Mouse (Mus musculus) lung, postnatal 0 days (tissue): ENCODE measurements around the gene Dok5. TPM values are rescaled to one million over a fixed set of nuclear protein-coding genes. Genes with fewer than 3 reads are reported as not detected.

ENCODE experiments used
- ATAC-seq: fragments of 200-750 bp; cut with Nextera tagmentation; 2 replicates; pipeline ENCODE4 v1.8.0; 2017; ENCODE audit warnings: moderate library complexity
- DNase-seq: peaks from one replicate; pipeline ENCODE4 v3.0.0-alpha.2; 2016; ENCODE audit warnings: low spot score
- H3K27ac ChIP-seq: fragments of 300-500 bp; sonication (generic); 2 replicates; pipeline ENCODE4 v1.5.1; 2014; ENCODE audit warnings: antibody characterized with exemption, mild to moderate bottlenecking, low read length, mixed read lengths
- H3K27me3 ChIP-seq: fragments of 300-500 bp; sonication (generic); replicated peaks from 2 replicates; pipeline ENCODE4 v1.6.1; 2014; ENCODE audit warnings: low read length, mixed read lengths; ENCODE audit not compliant: insufficient read depth
- H3K36me3 ChIP-seq: fragments of 300-500 bp; sonication (generic); 2 replicates; pipeline ENCODE4 v1.6.1; 2014; ENCODE audit warnings: low read length, mixed read lengths; ENCODE audit not compliant: insufficient read depth
- H3K4me1 ChIP-seq: fragments of 300-500 bp; sonication (generic); 2 replicates; pipeline ENCODE4 v1.6.1; 2014; ENCODE audit warnings: antibody characterized with exemption, low read depth, low read length, mixed read lengths; ENCODE audit not compliant: insufficient read depth
- H3K4me2 ChIP-seq: fragments of 300-500 bp; sonication (generic); replicated peaks from 2 replicates; pipeline ENCODE4 v1.6.1; 2014; ENCODE audit warnings: low read depth, mild to moderate bottlenecking, low read length, moderate library complexity, mixed read lengths
- H3K4me3 ChIP-seq: fragments of 300-500 bp; sonication (generic); 2 replicates; pipeline ENCODE4 v1.5.1; 2014; ENCODE audit warnings: low read depth, low read length
- H3K9ac ChIP-seq: fragments of 300-500 bp; sonication (generic); replicated peaks from 2 replicates; pipeline ENCODE4 v1.6.1; 2014; ENCODE audit warnings: low read depth, mild to moderate bottlenecking
- H3K9me3 ChIP-seq: fragments of 300-500 bp; sonication (generic); 2 replicates; pipeline ENCODE4 v1.6.1; 2016; ENCODE audit warnings: low read length, mixed read lengths
- CTCF ChIP-seq: IDR thresholded peaks from 2 replicates; pipeline ENCODE4 v1.5.1; 2016; ENCODE audit warnings: antibody characterized with exemption, mild to moderate bottlenecking
- EP300 ChIP-seq: IDR thresholded peaks from 2 replicates; pipeline ENCODE4 v1.6.1; 2016; ENCODE audit warnings: antibody characterized with exemption, mild to moderate bottlenecking, control low read depth
- WGBS: fragments of 180-500 bp; shearing (Covaris S2); extraction: QIAGEN DNeasy Blood & Tissue Kit; methylation state at CpG from one replicate; pipeline ENCODE4 v1.1.7; 2014; 5-methylcytosine and 5-hydroxymethylcytosine counted together
- polyA plus RNA-seq: library from polyadenylated mRNA; unstranded; fragments of >200 nt; fragmentation: Nextera tagmentation; extraction: Ambion mirVana; gene quantifications from 2 replicates; pipeline ENCODE4 v1.2.1, GENCODE M21; 2015

Dok5 gene
- polyA plus RNA-seq, 1 experiment from 2014 or later = 0.55 TPM

GRCm38 (mm10) chr2:170767243-170767642, 35.6 kb downstream of the Dok5 start:
- H3K9ac ChIP-seq = no peak overlapping the region
- no peaks in the 10 kb centered on the region for H3K36me3 ChIP-seq
- no peak overlapping the region for H3K4me3 ChIP-seq
- no peak overlapping the region for H3K27ac ChIP-seq
- 60% methylated on average over 8 of the region's 8 CpGs for WGBS
- no peaks in the 10 kb centered on the region for H3K4me1 ChIP-seq
- H3K27me3 ChIP-seq = no peaks in the 10 kb centered on the region
- no peak for ATAC-seq
- no peaks in the 10 kb centered on the region for H3K9me3 ChIP-seq
- H3K4me2 ChIP-seq = no peak overlapping the region
- no peak for TF ChIP-seq CTCF
- TF ChIP-seq EP300 = no peak
- no peak for DNase-seq

- Histone ChIP-seq H3K36me3 (no peaks in the 10 kb centered on the region), H3K4me1 (no peaks in the 10 kb centered on the region), H3K9ac (no peak overlapping the region), H3K27me3 (no peaks in the 10 kb centered on the region), H3K4me2 (no peak overlapping the region), H3K4me3 (no peak overlapping the region), H3K9me3 (no peaks in the 10 kb centered on the region), H3K27ac (no peak overlapping the region)
- ATAC-seq (peak; percentile 21; the same call in 1 of the 2 replicates), DNase-seq (peak; percentile 8)
- no peak for TF ChIP-seq CTCF
- no peak for TF ChIP-seq EP300
- 51% methylated on average over 6 of the region's 6 CpGs for WGBS
These were observed 37.1 kb downstream of the Dok5 start for GRCm38 (mm10) chr2:170768699-170769098.

GRCm38 (mm10) chr2:170771555-170771954, 39.9 kb downstream of the Dok5 start:
- H3K27ac ChIP-seq = no peak overlapping the region
- DNase-seq (no peak), ATAC-seq (no peak)
- H3K4me3 ChIP-seq = no peak overlapping the region
- no peaks in the 10 kb centered on the region for H3K9me3 ChIP-seq
- TF ChIP-seq CTCF (no peak), EP300 (no peak)
- no peak overlapping the region for H3K9ac ChIP-seq
- no peaks in the 10 kb centered on the region for H3K36me3 ChIP-seq
- no peak overlapping the region for H3K4me2 ChIP-seq
- H3K27me3 ChIP-seq = no peaks in the 10 kb centered on the region
- H3K4me1 ChIP-seq = no peaks in the 10 kb centered on the region
- WGBS = 0% methylated on average over 1 of the region's 1 CpGs

- WGBS = 20% methylated on average over 19 of the region's 19 CpGs
- H3K9me3 ChIP-seq = no peaks in the 10 kb centered on the region
- TF ChIP-seq CTCF (no peak), EP300 (no peak)
- no peak overlapping the region for H3K4me2 ChIP-seq
- H3K27me3 ChIP-seq = no peaks in the 10 kb centered on the region
- no peak overlapping the region for H3K4me3 ChIP-seq
- H3K36me3 ChIP-seq = no peaks in the 10 kb centered on the region
- ATAC-seq = no peak
- H3K4me1 ChIP-seq = no peaks in the 10 kb centered on the region
- DNase-seq = no peak
- H3K27ac ChIP-seq = no peak overlapping the region
- H3K9ac ChIP-seq = no peak overlapping the region
These were observed 40.7 kb downstream of the Dok5 start for GRCm38 (mm10) chr2:170772126-170772884.

- H3K4me3 ChIP-seq = no peak overlapping the region
- H3K9me3 ChIP-seq = no peaks in the 10 kb centered on the region
- TF ChIP-seq EP300 = no peak
- no peak for TF ChIP-seq CTCF
- no peak for DNase-seq
- H3K4me2 ChIP-seq = no peak overlapping the region
- H3K4me1 ChIP-seq = no peaks in the 10 kb centered on the region
- no peaks in the 10 kb centered on the region for H3K27me3 ChIP-seq
- H3K27ac ChIP-seq = no peak overlapping the region
- H3K36me3 ChIP-seq = no peaks in the 10 kb centered on the region
- 58% methylated on average over 8 of the region's 8 CpGs for WGBS
- no peak overlapping the region for H3K9ac ChIP-seq
- no peak for ATAC-seq
These were observed 41.3 kb downstream of the Dok5 start for GRCm38 (mm10) chr2:170772885-170773270.

- DNase-seq (no peak), ATAC-seq (no peak)
- H3K4me2 ChIP-seq = no peak overlapping the region
- no peak overlapping the region for H3K27ac ChIP-seq
- TF ChIP-seq CTCF (no peak), EP300 (no peak)
- no peaks in the 10 kb centered on the region for H3K4me1 ChIP-seq
- H3K36me3 ChIP-seq = no peaks in the 10 kb centered on the region
- no peak overlapping the region for H3K4me3 ChIP-seq
- no peak overlapping the region for H3K9ac ChIP-seq
- WGBS = 90% methylated on average over 15 of the region's 15 CpGs
- no peaks in the 10 kb centered on the region for H3K9me3 ChIP-seq
- no peaks in the 10 kb centered on the region for H3K27me3 ChIP-seq
These were observed 44.0 kb downstream of the Dok5 start for GRCm38 (mm10) chr2:170775577-170775976.

- Histone ChIP-seq H3K9me3 (no peaks in the 10 kb centered on the region), H3K9ac (no peak overlapping the region), H3K4me2 (no peak overlapping the region), H3K4me1 (no peaks in the 10 kb centered on the region), H3K36me3 (no peaks in the 10 kb centered on the region), H3K4me3 (no peak overlapping the region), H3K27me3 (no peaks in the 10 kb centered on the region), H3K27ac (no peak overlapping the region)
- no peak for ATAC-seq
- no peak for DNase-seq
- TF ChIP-seq EP300 (no peak), CTCF (no peak)
- WGBS = 87% methylated on average over 11 of the region's 11 CpGs
These were observed 44.5 kb downstream of the Dok5 start for GRCm38 (mm10) chr2:170776107-170776506.
